Mouse (Mus musculus) common myeloid progenitor, adult 5-6 weeks (primary cell): Measurements from ENCODE around the gene Mettl22. TPM values are rescaled to one million over a fixed set of nuclear protein-coding genes. Genes with fewer than 3 reads are reported as not detected.

Experiments used
- total RNA-seq: library from RNA; stranded (forward); fragments of 200-1000, 187-1606 nt; gene quantifications from 2 replicates; pipeline ENCODE4 v1.2.3, GENCODE M21; 2017

Mettl22 gene
- total RNA-seq, 1 experiment from 2014 or later = 19.4 TPM

Other genes with a start within 250 kb of the Mettl22 start
- gene Tmem114, start 45.7 kb upstream of the Mettl22 start, total RNA-seq = not detected in 2 replicates
- 0.41 TPM in 1 of 2 replicates, not detected in the other for gene Abat, start 42.6 kb downstream of the Mettl22 start, total RNA-seq
- gene Pmm2, start 166.9 kb downstream of the Mettl22 start, total RNA-seq = 42.3 and 48.4 TPM in 2 replicates
- 19.9 and 20.4 TPM in 2 replicates for gene Tmem186, start 166.9 kb downstream of the Mettl22 start, total RNA-seq
- gene Carhsp1, start 201.4 kb downstream of the Mettl22 start, total RNA-seq = 9.1 and 9.8 TPM in 2 replicates
- gene Gm5767, start 210.0 kb downstream of the Mettl22 start, total RNA-seq = not detected in 2 replicates